Mouse (Mus musculus): Measurements from ENCODE around the gene Chid1. TPM values are rescaled to one million over a fixed set of nuclear protein-coding genes. Genes with fewer than 3 reads are reported as not detected.
A peak's percentile ranks its signal among the peaks of the same experiment; 100 is the strongest.

Chid1 gene
- total RNA-seq, 2 experiments from 2014 or later: 72.0 to 73.5 TPM

DNA sequence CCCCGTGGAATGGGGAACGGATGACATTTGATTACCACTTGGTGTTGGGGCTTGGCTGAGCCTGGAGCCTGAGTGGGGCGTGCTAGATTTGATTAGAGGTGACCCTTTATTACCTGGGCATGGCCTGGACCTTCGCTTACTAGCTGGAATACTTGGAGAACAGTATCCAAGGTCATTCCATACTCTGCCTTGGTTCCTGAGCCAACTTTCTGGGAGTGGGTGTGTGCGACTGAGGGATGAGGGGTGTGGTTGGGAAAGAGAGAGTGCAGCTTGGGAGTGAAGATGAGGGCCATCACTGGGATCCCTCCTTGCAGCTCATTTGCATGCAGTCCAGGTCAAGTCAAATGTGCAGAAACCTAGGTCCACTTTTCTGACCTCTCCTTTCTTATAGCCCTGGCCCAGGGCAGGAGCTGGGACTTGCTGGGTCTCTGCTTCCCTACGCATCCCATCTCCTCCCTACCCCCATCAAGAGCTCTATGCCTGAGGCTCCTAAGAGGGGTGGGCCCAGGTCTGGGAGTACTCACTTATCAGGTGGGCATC is 56.5 kb downstream of the Chid1 start:
- intact Hi-C loops (cut with DNase I): loop anchor here (5.0 kb wide), 1 partner anchor 184 kb away; no protein-coding TSS in a partner anchor
- no peak for DNase-seq (ENCODE audit: low spot score in 2 of 2)

- DNase-seq (ENCODE audit: low spot score in 2 of 2): no peak
- intact Hi-C loops (cut with DNase I): loop anchor here (5.0 kb wide), 1 partner anchor 185 kb away; no protein-coding TSS in a partner anchor
Measured at GRCm38 (mm10) chr7:141482531-141483024, 57.1 kb downstream of the Chid1 start.

DNA sequence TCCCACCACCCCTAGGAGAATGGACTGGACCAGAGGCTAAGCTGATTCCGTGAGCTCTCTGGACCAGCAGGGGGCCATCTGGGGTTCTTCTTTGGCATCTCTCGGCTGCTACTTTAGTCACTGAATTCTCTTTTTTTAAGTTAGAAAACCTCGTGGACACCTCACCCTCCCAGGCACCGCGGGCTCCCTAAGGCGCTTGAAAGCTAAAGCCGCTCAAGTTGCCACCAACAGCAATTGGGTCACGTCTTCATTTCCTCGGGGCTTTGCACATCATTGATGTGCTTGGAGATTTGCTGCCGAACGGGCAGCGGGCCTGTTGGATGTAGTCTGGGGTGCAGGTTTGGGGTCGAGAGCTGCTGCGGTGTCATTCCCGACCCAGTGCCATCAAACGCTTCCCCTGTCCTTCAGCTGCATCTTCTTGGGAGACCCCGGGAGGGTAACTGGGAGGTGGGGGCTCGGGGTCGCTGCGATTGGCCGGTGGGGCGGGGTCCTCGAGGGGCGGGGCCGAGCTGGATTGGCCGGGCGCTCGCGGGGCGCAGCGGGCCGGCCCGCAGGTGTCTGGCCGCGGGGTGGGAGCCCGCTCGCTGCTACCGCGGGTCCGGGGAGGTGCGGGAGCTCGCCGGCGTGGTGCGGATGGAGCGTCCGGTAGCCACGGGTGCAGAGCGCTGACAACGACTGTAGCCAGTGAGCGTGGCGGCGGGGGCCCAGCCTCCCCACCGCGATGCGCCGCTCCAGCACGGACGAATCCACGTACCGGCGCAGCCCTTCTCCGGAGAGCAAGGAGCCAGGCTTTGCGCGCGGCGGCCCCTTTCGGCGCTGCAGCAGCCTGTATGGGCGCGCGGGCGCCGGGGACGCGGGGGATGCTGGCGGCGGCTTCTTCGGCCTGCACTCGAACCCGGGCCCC is 57.9 kb downstream of the Chid1 start:
- intact Hi-C loops (cut with DNase I): loop anchor here (2.0 to 5.0 kb wide), 2 partner anchors 43 to 186 kb away; no protein-coding TSS in a partner anchor
- DNase-seq (ENCODE audit: low spot score in 2 of 2): peak; percentile 54 to 64

DNA sequence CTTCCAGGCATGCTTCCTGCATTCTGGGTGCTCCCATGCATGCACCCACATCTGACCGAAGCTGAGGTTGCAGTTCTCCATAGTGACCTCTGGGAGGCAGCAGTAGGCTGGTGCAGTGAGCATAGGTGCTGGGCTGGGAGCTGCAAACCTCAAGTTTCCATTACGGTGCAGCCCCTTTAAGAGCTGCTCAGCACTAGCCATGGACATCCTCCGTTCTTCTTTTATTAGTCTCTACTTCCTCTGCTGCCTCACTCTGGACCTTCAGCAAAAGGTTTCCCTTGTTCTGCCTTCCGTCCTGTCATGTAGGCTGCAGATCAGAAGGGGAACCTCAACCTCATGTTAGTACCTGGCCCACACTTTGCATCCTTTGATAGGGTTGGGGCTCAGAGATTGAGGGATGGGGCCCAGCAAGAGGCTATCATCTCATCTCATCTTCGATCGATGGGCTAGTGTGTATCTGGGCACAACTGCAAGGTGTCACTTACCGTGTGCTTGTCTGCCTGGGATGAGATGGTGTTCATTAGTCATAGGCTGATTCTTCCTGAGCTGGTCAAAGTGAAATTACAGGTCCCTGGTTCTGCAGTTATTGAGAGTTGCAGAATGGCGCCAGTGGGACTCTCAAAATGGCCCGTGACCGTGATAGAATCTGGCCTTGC is 58.7 kb downstream of the Chid1 start:
- intact Hi-C loops (cut with DNase I): loop anchor here (2.0 to 5.0 kb wide), 2 partner anchors 44 to 186 kb away; no protein-coding TSS in a partner anchor
- peak; percentile 76 to 84 for DNase-seq (ENCODE audit: low spot score in 2 of 2)

GRCm38 (mm10) chr7:141478270-141478748 is 61.3 kb downstream of the Chid1 start:
- no peak for DNase-seq (ENCODE audit: low spot score in 2 of 2)
- intact Hi-C loops (cut with DNase I): no loop called here

DNA sequence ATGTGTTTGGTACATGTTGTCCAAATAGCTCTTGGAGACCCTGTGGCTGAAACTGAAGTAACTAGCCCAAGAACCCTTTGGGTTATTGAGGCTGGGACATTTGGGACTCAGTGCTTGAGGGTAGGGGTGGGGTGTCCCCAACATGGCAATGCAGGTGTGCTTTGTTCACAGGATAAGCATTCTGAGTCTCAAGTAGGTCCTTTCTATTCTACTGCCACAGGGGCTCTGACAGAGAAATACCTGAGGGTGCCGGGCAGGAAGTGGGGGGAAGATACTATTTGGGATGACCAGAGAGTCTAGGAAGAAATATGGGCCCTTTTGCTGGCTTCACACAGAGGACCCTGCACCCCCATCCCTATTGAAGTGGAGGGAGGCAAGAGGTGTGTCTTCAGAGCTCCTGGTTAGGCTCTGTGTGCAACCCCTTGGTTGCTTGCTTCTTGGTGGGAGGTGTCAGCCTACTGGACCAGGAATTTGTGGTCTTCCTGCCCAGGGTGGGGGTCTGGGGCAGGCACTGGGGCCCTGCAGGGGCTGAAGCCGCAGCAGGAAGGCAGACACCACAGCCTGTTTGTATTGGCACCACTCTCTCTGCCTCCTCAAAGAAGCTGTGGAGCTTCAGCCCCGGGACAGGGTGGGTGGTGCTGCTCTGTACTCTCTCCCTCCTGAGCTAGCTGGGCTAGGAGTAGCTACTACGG is 61.9 kb downstream of the Chid1 start:
- no peak for DNase-seq (ENCODE audit: low spot score in 2 of 2)
- intact Hi-C loops (cut with DNase I): no loop called here

GRCm38 (mm10) chr7:141476981-141477370 is 62.7 kb downstream of the Chid1 start:
- intact Hi-C loops (cut with DNase I): no loop called here
- DNase-seq (ENCODE audit: low spot score in 2 of 2): no peak

DNA sequence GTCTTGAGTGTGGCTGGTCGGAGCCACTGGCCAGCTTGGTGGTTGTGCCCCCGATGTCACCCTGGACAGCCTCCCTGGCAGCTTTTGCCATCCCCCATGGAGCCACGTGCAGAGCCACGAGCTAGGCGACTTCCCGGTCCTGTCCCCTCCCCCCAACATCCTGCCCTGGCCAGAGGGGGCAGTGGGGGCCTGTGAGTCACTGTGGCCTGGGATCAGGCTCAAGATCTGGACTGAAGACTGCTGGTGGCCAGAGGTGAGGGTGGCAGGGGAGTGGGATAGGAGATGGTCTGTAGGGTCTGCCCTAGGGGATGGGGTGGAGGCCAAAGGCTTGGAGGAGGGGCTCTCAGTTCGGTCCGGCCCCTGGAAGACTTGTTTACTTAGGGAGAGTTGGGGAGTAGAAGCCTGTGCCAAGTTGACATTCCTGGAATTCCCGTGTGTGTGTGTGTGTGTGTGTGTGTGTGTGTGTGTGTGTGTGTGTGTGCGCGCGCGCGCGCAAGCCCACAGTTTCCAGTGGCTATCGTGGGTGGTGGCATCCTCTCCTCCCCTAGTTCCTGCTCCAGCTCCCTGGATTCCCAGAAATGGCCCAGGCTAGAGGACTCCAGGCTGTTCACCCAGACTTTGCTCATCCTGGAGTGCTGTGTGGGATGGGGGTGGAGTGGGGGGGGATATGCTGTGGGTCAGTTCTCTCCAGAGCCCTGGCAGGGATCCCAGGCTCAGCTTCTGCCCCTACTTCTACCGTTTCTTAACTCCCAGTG is 63.3 kb downstream of the Chid1 start:
- intact Hi-C loops (cut with DNase I): no loop called here
- peak; percentile 45 to 78 for DNase-seq (ENCODE audit: low spot score in 2 of 2)

- no peak for DNase-seq (ENCODE audit: low spot score in 2 of 2)
- intact Hi-C loops (cut with DNase I): no loop called here
Measured at GRCm38 (mm10) chr7:141475805-141476158, 63.9 kb downstream of the Chid1 start.

DNA sequence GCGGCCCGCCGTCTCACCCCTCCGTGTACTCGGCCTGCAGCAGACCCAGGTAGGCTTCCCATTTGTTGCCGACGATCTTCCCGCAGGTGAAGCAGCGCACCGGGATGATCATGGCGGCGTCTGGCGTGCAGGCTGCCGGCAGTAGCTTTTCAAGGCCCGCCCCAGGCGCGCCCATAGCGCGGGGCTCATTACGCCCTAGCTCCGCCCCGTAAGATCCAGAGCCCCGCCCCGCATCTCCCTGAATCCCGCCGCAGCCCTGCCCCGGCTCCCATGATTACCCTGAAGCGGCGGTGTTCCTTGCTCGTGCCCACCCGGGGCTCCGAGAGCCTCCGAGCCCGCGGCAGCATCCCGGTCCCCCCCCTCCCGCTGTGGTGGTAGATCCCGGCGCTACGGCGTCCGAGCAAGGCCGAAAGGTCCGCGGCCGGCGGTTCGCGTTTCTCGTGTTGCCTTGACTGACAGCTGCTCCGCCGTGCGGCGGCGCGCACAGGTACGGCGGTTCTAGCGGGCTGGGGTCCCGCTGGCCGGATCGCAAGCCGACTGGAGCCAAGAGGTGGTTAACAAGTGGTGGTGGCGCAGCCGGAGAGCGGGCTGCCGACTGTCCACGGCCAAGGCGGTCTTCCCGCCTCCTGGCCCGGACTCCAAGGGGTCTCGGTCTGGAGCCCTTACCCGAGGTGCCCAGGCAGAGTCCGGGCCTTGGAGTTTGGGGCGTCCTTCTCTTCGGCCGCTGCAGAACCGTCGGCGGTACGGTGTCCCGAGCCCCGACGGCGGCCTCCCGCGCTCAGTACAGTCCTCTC is 64.4 kb downstream of the Chid1 start, which contains the start of the genes Polr2l and Tspan4:
Polr2l (minus strand) TSS at position 122 of the 794 bp plus-strand sequence.
Tspan4 (plus strand) TSS at position 230 of the 794 bp plus-strand sequence.
- DNase-seq (ENCODE audit: low spot score in 2 of 2): peak; percentile 80 to 84
- intact Hi-C loops (cut with DNase I): no loop called here

DNA sequence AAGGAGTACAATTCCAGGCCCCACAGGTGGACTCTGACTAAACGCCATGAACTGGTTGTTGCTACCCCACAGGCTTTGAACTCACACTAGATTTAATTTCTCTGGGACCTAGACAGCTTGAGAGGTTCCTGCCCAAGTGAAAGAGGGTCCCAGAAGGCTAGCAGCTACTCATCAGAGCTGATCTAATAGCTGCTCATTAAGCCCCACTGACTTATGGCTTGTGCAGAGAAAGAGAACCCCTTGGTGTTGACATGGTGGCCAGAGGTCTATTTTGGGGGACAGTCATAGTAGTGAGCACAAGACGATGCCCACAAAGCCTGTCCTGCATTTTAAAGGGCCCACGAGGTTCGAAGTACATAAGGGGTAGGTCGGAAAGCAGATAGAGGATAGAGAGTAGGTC is 65.5 kb downstream of the Chid1 start:
- DNase-seq (ENCODE audit: low spot score in 2 of 2): no peak
- intact Hi-C loops (cut with DNase I): no loop called here

- intact Hi-C loops (cut with DNase I): no loop called here
- no peak for DNase-seq (ENCODE audit: low spot score in 2 of 2)
Measured at GRCm38 (mm10) chr7:141472763-141473162, 66.9 kb downstream of the Chid1 start.

DNA sequence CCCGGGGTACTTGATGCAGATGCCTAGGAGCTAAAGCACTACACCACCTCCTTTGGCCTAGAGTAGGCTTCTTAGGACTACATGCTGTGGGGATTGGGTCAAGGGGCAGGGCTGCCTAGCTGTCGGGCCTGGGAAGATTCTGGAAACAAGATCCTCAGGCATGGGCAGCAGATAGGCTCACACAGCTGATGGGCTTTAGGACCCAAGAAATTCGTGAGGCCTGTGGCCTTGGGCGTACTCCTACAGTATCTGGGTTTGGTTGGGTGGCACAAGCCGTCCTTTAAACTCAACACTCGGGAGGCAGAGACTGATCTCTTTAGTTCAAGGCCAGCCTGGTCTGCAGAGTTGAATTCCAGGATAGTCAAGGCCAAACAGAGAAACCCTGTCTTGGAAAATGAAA is 67.4 kb downstream of the Chid1 start:
- intact Hi-C loops (cut with DNase I): no loop called here
- no peak for DNase-seq (ENCODE audit: low spot score in 2 of 2)

DNA sequence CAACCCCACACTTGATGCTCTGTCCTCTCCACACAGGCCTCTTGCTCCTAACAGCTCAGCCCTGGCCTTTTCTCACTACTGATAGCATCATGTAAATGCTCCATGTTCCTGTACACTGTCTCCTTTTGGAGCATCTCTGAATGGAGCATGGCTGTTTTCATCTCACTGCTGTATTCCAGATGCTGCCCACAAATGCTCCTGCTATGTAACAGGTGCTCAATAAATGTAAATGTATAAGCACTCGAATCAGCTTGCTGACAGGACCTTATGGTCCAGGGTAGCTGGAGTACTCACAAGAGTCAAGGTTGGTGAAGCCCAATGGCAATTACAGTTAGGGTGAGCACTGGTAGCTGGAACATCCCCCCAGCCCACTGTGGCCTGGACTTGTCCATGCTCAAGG is 68.4 kb downstream of the Chid1 start:
- DNase-seq (ENCODE audit: low spot score in 2 of 2): no peak
- intact Hi-C loops (cut with DNase I): no loop called here

- DNase-seq (ENCODE audit: low spot score in 2 of 2): no peak
- intact Hi-C loops (cut with DNase I): no loop called here
Measured at GRCm38 (mm10) chr7:141470637-141470944, 69.1 kb downstream of the Chid1 start.

DNA sequence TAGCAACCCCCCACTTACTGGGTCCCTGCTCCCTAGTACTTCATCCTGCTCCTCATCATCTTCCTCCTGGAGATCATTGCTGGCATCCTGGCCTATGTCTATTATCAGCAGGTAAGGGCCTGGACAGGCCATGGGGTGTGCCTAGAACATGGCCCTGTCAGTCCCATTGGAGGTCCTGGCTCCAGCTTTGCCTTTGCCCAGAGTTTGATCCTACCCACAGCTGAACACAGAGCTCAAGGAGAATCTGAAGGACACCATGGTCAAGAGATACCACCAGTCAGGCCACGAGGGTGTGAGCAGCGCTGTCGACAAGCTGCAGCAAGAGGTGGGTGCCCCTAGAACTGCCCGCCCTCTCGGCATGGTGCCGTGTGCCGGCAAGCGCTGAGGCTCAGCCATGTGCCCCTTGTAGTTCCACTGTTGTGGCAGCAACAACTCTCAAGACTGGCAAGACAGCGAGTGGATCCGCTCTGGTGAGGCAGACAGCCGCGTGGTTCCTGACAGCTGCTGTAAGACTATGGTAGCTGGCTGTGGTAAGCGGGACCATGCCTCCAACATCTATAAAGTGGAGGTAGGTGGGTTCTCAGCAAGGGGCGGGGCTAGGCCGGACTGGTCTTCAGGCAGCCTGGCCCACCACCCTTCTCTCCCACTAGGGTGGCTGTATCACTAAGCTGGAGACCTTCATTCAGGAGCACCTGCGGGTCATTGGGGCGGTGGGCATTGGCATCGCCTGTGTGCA is 69.6 kb downstream of the Chid1 start:
- intact Hi-C loops (cut with DNase I): no loop called here
- no peak for DNase-seq (ENCODE audit: low spot score in 2 of 2)

GRCm38 (mm10) chr7:141469352-141469751 is 70.3 kb downstream of the Chid1 start:
- no peak for DNase-seq (ENCODE audit: low spot score in 2 of 2)
- intact Hi-C loops (cut with DNase I): no loop called here
